Mouse (Mus musculus) testis, postnatal 14 days (tissue): ENCODE data around the gene Palm3.
"Not testable (repeated sequence)": the region's sequence is repeated elsewhere in the genome, so short reads cannot be mapped to it uniquely, and the experiment has no call there.

Source experiments
- DNase-seq: peaks from one replicate; pipeline ENCODE4 v3.0.0; 2021; ENCODE audit warnings: low spot score

The Palm3 gene

GRCm38 (mm10) chr8:84021096-84021495, at the start of gene Palm3:
TSS of gene Palm3 (plus strand) at chr8:84021471.
- no peak for DNase-seq

GRCm38 (mm10) chr8:83971661-83972060, 49.6 kb upstream of the Palm3 start:
- DNase-seq: no peak

- DNase-seq: peak; percentile 100
These were observed 48.8 kb upstream of the Palm3 start, which contains the start of gene Prkaca for GRCm38 (mm10) chr8:83972150-83973120. TSS of gene Prkaca (plus strand) at chr8:83972993.

GRCm38 (mm10) chr8:83973161-83974031, 47.9 kb upstream of the Palm3 start:
- DNase-seq: peak; percentile 43

GRCm38 (mm10) chr8:83974521-83974920, 46.8 kb upstream of the Palm3 start:
- DNase-seq: no peak

GRCm38 (mm10) chr8:83976101-83976630, 45.1 kb upstream of the Palm3 start:
- DNase-seq: no peak

- DNase-seq: no peak
These were observed 44.4 kb upstream of the Palm3 start for GRCm38 (mm10) chr8:83976779-83977350.

GRCm38 (mm10) chr8:83977646-83978045, 43.6 kb upstream of the Palm3 start:
- DNase-seq: no peak

GRCm38 (mm10) chr8:83978200-83978599, 43.1 kb upstream of the Palm3 start:
- DNase-seq: no peak

GRCm38 (mm10) chr8:83980250-83980649, 41.0 kb upstream of the Palm3 start:
- DNase-seq: no peak

GRCm38 (mm10) chr8:83980845-83981244, 40.4 kb upstream of the Palm3 start:
- no peak for DNase-seq

- DNase-seq: no peak
These were observed 39.7 kb upstream of the Palm3 start for GRCm38 (mm10) chr8:83981533-83981932.

GRCm38 (mm10) chr8:83982449-83982848, 38.8 kb upstream of the Palm3 start:
- no peak for DNase-seq

- DNase-seq: not testable (repeated sequence)
These were observed 38.0 kb upstream of the Palm3 start for GRCm38 (mm10) chr8:83983222-83983621.

- no peak for DNase-seq
These were observed 32.0 kb upstream of the Palm3 start for GRCm38 (mm10) chr8:83989243-83989642.

- DNase-seq: no peak
These were observed 31.1 kb upstream of the Palm3 start for GRCm38 (mm10) chr8:83990170-83990569.

- peak; percentile 63 for DNase-seq
These were observed 28.8 kb upstream of the Palm3 start for GRCm38 (mm10) chr8:83992488-83992887.

GRCm38 (mm10) chr8:83994030-83994429, 27.2 kb upstream of the Palm3 start:
- DNase-seq: no peak

GRCm38 (mm10) chr8:83995973-83996372, 25.3 kb upstream of the Palm3 start:
- no peak for DNase-seq

GRCm38 (mm10) chr8:83996567-83997505, 24.4 kb upstream of the Palm3 start:
- peak; percentile 88 for DNase-seq
